Mouse (Mus musculus) forebrain, embryonic 14.5 days (tissue): ENCODE measurements around the gene Drap1. TPM values are rescaled to one million over a fixed set of nuclear protein-coding genes. Genes with fewer than 3 reads are reported as not detected.

ENCODE experiments used
- ATAC-seq: fragments of 200-750 bp; cut with Nextera tagmentation; 2 replicates; pipeline ENCODE4 v1.8.0; 2017; ENCODE audit warnings: mild to moderate bottlenecking, moderate library complexity
- DNase-seq: peaks from one replicate; pipeline ENCODE4 v3.0.0-alpha.2; 2015; ENCODE audit warnings: low spot score
- H3K27ac ChIP-seq: fragments of 300-500 bp; sonication (generic); 2 replicates; pipeline ENCODE4 v1.5.1; 2014; ENCODE audit warnings: low read depth, mild to moderate bottlenecking, control low read depth, low read length, moderate library complexity
- H3K27me3 ChIP-seq: fragments of 300-500 bp; sonication (generic); replicated peaks from 2 replicates; pipeline ENCODE4 v1.6.1; 2014; ENCODE audit warnings: low read length, control low read depth, mixed read lengths; ENCODE audit not compliant: control insufficient read depth, insufficient read depth
- H3K36me3 ChIP-seq: fragments of 300-500 bp; sonication (generic); 2 replicates; pipeline ENCODE4 v1.6.1; 2014; ENCODE audit warnings: low read length, control low read depth; ENCODE audit not compliant: control insufficient read depth, insufficient read depth
- H3K4me1 ChIP-seq: fragments of 300-500 bp; sonication (generic); 2 replicates; pipeline ENCODE4 v1.6.1; 2014; ENCODE audit warnings: antibody characterized with exemption, low read length, control low read depth; ENCODE audit not compliant: control insufficient read depth, insufficient read depth
- H3K4me2 ChIP-seq: fragments of 300-500 bp; sonication (generic); 2 replicates; pipeline ENCODE4 v1.6.1; 2014; ENCODE audit warnings: mild to moderate bottlenecking, control low read depth, low read length
- H3K4me3 ChIP-seq: fragments of 300-500 bp; sonication (generic); 2 replicates; pipeline ENCODE4 v1.5.1; 2014; ENCODE audit warnings: low read depth, low read length, control low read depth
- H3K9ac ChIP-seq: fragments of 300-500 bp; sonication (generic); 2 replicates; pipeline ENCODE4 v1.6.1; 2014; ENCODE audit warnings: mild to moderate bottlenecking, low read length, control low read depth, moderate library complexity
- H3K9me3 ChIP-seq: fragments of 300-500 bp; sonication (generic); replicated peaks from 2 replicates; pipeline ENCODE4 v1.6.1; 2016; ENCODE audit warnings: low read length, control low read depth, mixed read lengths; ENCODE audit not compliant: control insufficient read depth
- WGBS: fragments of 180-500 bp; shearing (Covaris S2); extraction: QIAGEN DNeasy Blood & Tissue Kit; methylation state at CpG from one replicate; pipeline ENCODE4 v1.1.7; 2014; 5-methylcytosine and 5-hydroxymethylcytosine counted together
- polyA plus RNA-seq: library from polyadenylated mRNA; unstranded; fragments of >200 nt; fragmentation: Nextera tagmentation; extraction: Ambion mirVana; gene quantifications from 2 replicates; pipeline ENCODE4 v1.2.1, GENCODE M21; 2014

Drap1 gene
- polyA plus RNA-seq, 1 experiment from 2014 or later: 255 TPM

DNA sequence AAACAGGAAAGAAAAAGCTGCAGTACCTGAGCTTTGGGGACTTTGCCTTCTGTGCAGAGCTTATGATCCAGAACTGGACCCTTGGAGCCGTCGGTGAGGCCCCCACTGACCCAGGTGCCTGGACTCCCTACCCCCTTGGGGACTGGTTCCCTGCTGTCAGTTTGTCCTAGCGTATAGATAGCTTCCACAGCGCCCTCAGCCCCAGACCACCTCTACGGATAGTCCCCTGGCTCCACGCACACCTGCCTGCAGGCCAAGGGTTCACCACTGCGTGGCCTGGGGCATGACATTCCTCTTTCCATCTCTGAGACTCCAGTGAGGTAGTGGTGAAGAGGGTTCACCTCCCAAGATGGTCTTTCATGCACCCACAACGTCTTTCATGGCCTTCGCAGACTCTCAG is 38.4 kb upstream of the Drap1 start:
- Histone ChIP-seq H3K4me1 (peaks cover 14% of the 10 kb centered on the region), H3K4me2 (no peak overlapping the region), H3K9me3 (no peaks in the 10 kb centered on the region), H3K4me3 (no peak overlapping the region), H3K9ac (no peak overlapping the region), H3K27ac (no peak overlapping the region), H3K27me3 (no peaks in the 10 kb centered on the region), H3K36me3 (peaks cover 58% of the 10 kb centered on the region)
- ATAC-seq (no peak), DNase-seq (no peak)
- WGBS: 87% methylated on average over 9 of the region's 9 CpGs

DNA sequence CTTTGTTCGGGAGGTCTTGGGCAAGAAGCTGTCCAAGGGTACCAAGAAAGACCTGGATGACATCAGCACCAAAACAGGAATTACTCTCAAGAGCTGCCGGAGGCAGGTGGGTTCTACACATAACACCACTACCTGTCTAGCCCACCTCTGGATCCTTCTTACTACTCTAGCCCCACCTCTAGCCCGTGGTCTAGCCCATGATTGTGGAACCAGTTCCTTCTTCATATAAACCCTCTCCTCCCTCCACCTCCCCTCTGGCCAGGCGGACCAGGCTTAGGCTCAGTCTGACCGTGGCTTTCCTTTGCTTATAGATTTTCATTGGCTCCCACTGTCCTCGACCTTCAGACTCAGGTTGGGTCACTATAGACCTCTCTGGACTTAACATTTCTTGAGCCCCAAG is 36.6 kb upstream of the Drap1 start:
- ATAC-seq (no peak), DNase-seq (no peak)
- 81% methylated on average over 6 of the region's 6 CpGs for WGBS

GRCm38 (mm10) chr19:5460465-5460911 is 35.7 kb upstream of the Drap1 start, which contains the start of gene Fibp:
Fibp (plus strand) TSS chr19:5460615.
- ATAC-seq (peak; percentile 54), DNase-seq (peak; percentile 94)
- H3K4me2 ChIP-seq: peak within 1 kb of the TSS; percentile 92
- peak within 1 kb of the TSS; percentile 55 for H3K27ac ChIP-seq
- no peaks in the 10 kb centered on the region for H3K9me3 ChIP-seq
- H3K4me3 ChIP-seq: peak within 1 kb of the TSS; percentile 81
- H3K27me3 ChIP-seq: no peaks in the 10 kb centered on the region
- WGBS: 1% methylated on average over 32 of the region's 32 CpGs
- peaks cover 33% of the 10 kb centered on the region for H3K36me3 ChIP-seq
- H3K9ac ChIP-seq: peak within 1 kb of the TSS; percentile 80
- peaks cover 30% of the 10 kb centered on the region for H3K4me1 ChIP-seq

More for the DNA sequence above, 36.6 kb upstream of the Drap1 start:
- Histone ChIP-seq H3K4me1 (peaks cover 21% of the 10 kb centered on the region), H3K36me3 (peaks cover 42% of the 10 kb centered on the region), H3K4me3 (peak overlapping the region; percentile 81), H3K27ac (no peak overlapping the region), H3K9me3 (no peaks in the 10 kb centered on the region), H3K9ac (peak overlapping the region; percentile 80; the same call in 1 of the 2 replicates), H3K27me3 (no peaks in the 10 kb centered on the region), H3K4me2 (peak overlapping the region; percentile 92)

DNA sequence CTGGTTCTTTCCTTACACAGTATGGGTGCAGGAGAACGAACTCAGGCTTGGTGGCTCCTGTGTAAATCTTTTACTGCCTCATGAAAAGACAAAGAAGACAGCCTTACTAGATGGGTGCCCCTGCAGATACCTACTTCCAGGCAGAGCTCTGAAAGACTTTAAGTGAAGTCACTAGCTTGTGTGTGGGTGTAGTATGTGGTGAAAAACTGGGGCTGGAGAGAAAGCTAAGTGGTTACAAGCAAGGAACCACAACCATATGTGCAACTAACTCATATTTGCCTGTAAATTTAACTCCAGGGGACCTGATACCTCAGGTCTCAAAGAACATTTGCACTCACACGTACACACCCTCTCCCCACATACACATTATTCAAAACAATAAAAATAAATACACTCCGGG is 35.1 kb upstream of the Drap1 start:
- WGBS: 29% methylated on average over 3 of the region's 3 CpGs
- no peaks in the 10 kb centered on the region for H3K27me3 ChIP-seq
- H3K9ac ChIP-seq: peak overlapping the region; percentile 80
- H3K4me1 ChIP-seq: peaks cover 34% of the 10 kb centered on the region
- ATAC-seq (no peak), DNase-seq (no peak)
- H3K27ac ChIP-seq: peak overlapping the region; percentile 55; the same call in 1 of the 2 replicates
- no peaks in the 10 kb centered on the region for H3K9me3 ChIP-seq
- H3K4me3 ChIP-seq: peak overlapping the region; percentile 81
- peak overlapping the region; percentile 92 for H3K4me2 ChIP-seq
- H3K36me3 ChIP-seq: peaks cover 27% of the 10 kb centered on the region

GRCm38 (mm10) chr19:5459019-5459418 is 34.2 kb upstream of the Drap1 start:
- Histone ChIP-seq H3K27me3 (no peaks in the 10 kb centered on the region), H3K4me3 (no peak overlapping the region), H3K36me3 (peaks cover 21% of the 10 kb centered on the region), H3K9me3 (no peaks in the 10 kb centered on the region), H3K4me1 (peaks cover 32% of the 10 kb centered on the region), H3K4me2 (no peak overlapping the region), H3K27ac (no peak overlapping the region), H3K9ac (no peak overlapping the region)
- DNase-seq (no peak), ATAC-seq (no peak)
- WGBS: 60% methylated on average over 7 of the region's 7 CpGs

- H3K27ac ChIP-seq: peak within 1 kb of the TSS; percentile 94
- no peaks in the 10 kb centered on the region for H3K27me3 ChIP-seq
- H3K9ac ChIP-seq: peak within 1 kb of the TSS; percentile 88
- ATAC-seq (peak; percentile 14), DNase-seq (no peak)
- no peaks in the 10 kb centered on the region for H3K9me3 ChIP-seq
- peak within 1 kb of the TSS; percentile 74 for H3K4me3 ChIP-seq
- 13% methylated on average over 14 of the region's 14 CpGs for WGBS
- H3K36me3 ChIP-seq: peaks cover 14% of the 10 kb centered on the region
- H3K4me2 ChIP-seq: peak within 1 kb of the TSS; percentile 88
- H3K4me1 ChIP-seq: peaks cover 30% of the 10 kb centered on the region
Measured at GRCm38 (mm10) chr19:5457746-5458442, 33.1 kb upstream of the Drap1 start, which contains the start of gene Ccdc85b. Ccdc85b (minus strand) TSS chr19:5457894.

- Histone ChIP-seq H3K4me3 (peak overlapping the region; percentile 74), H3K36me3 (peaks cover 7% of the 10 kb centered on the region; the same call in 1 of the 2 replicates), H3K4me2 (peak overlapping the region; percentile 88), H3K27ac (peak overlapping the region; percentile 94), H3K27me3 (no peaks in the 10 kb centered on the region), H3K9ac (peak overlapping the region; percentile 88), H3K9me3 (no peaks in the 10 kb centered on the region), H3K4me1 (peaks cover 30% of the 10 kb centered on the region)
- ATAC-seq: peak; percentile 96
- under 1% methylated on average over 64 of the region's 70 CpGs for WGBS
- DNase-seq: peak; percentile 97
Measured at GRCm38 (mm10) chr19:5456922-5457745, 32.4 kb upstream of the Drap1 start.

DNA sequence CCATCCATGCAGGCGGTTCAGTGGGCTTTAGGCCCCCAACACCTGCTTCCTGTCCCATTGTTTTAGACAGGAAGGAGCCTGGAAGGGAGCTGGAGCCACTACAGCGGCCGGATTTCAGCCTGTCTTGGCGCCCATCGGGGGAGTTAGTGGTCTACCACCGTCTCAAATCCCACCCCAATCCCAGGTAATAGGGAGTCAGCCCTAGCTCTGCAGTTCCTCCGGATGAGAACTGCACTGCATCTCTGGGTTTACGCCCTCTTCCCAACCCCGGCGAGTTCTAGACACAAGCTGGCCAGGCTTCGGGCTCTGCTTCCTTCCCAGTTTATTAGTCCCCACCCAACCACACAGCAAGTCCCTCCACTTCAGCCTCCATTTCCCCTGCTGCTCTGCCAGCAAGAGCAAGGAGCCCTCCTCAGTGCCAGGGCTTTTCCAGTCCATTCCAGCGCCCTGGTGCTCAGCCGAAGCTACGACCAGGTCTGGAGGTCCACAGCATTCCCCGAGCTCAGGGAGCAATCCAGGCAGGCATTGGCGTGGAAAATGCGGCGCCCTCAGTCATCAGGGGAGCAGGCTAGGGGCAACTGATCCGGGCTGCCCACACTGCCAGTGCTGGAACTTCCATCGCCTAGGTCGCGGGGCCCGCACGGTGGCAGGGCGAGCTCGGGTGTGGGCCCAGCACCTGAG is 31.6 kb upstream of the Drap1 start:
- DNase-seq (no peak), ATAC-seq (no peak)
- 4% methylated on average over 26 of the region's 26 CpGs for WGBS
- Histone ChIP-seq H3K27me3 (no peaks in the 10 kb centered on the region), H3K9ac (peak overlapping the region; percentile 88), H3K4me1 (peaks cover 29% of the 10 kb centered on the region), H3K4me3 (peak overlapping the region; percentile 74), H3K9me3 (no peaks in the 10 kb centered on the region), H3K27ac (peak overlapping the region; percentile 94), H3K36me3 (peaks cover 3% of the 10 kb centered on the region; the same call in 1 of the 2 replicates), H3K4me2 (peak overlapping the region; percentile 88)
